Mouse (Mus musculus): ENCODE data around the gene Mast4. TPM values are rescaled to one million over a fixed set of nuclear protein-coding genes. Genes with fewer than 3 reads are reported as not detected.
"Not testable (repeated sequence)": the region's sequence is repeated elsewhere in the genome, so short reads cannot be mapped to it uniquely, and the experiment has no call there.

Gene Mast4
- 10 to 100 TPM; 24.5 to 37.3 TPM for total RNA-seq (2021)
- long read RNA-seq, experiment 1, partial matches to known transcripts, result 0 of 4 reads
- long read RNA-seq, experiment 1, other reads (novel, unspliced or antisense), result 4 of 4 reads
- long read RNA-seq, experiment 2, partial matches to known transcripts, result 0 of 3 reads
- long read RNA-seq, experiment 2, other reads (novel, unspliced or antisense), result 3 of 3 reads

DNA sequence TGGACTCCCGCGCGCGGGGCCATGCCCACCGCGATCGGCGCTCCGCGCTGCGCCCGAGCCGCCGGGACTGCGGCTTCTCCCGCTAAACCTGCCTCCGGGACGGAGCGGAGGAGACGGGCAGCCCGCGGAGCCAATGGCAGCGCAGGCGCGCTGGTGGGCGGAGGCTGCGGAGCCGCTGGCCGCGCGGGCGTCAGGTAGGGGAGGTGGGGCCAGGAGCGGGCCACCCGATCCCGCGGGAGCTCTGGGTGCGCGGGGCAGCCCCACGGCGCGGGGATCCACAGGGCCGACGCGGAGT is at the start of gene Mast4:
TSS of gene Mast4 (minus strand) at position 106 of the 295 bp plus-strand sequence.
- peak; percentile 86 for DNase-seq

DNA sequence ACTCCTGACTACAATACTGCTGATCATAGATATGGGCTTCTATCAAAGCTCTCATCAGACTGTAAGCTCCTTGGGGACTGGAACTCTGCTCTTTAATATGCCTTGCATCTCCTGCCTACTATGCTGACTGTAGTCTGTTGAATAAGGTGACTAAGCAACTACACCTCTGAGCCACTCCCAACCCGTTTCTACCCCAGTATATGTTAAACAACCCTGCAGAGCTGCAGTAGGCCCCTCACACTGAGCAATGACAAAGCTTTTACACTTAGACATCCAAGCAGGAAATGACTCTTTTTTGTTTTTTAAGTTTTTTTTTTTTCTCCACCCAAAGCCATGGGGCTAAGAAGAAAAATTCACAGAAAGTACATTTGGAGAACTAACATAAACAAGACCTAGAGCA is 40.2 kb upstream of the Mast4 start:
- no peak for DNase-seq

DNA sequence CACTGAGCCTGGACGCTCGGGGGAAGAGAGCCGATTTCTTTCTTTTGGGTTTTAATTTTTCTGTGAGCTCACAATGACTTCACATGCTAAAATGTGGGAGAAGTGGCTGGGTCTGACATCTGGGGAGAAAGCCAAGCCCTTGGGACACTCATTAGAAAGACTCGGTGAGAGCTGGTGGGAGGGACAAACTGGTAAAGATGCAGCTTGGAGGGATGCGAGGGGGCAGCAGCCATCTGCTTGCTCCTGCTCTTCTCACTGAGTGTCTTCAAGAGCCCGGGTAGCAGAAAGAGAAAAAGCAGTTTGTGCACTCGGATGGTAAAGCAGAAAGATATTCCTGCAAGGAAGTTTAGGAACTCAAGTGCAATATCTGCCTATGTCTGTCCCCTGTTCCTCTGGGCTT is 34.9 kb upstream of the Mast4 start:
- DNase-seq, result no peak

GRCm38 (mm10) chr13:103363181-103363580 is 28.9 kb upstream of the Mast4 start:
- no peak for DNase-seq

DNA sequence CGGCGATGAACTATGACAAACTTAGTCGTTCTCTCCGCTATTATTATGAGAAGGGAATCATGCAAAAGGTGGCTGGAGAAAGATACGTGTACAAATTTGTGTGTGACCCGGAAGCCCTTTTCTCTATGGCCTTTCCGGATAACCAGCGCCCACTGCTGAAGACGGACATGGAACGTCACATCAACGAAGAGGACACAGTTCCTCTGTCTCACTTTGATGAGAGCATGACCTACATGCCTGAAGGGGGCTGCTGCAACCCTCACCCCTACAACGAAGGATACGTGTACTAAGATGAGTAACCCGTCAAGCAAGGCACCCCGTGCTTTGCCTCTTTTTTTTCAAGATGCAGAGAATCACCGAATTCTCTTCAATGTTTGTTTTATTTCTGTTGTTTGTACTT is 23.1 kb upstream of the Mast4 start:
- DNase-seq, result not testable (repeated sequence)

DNA sequence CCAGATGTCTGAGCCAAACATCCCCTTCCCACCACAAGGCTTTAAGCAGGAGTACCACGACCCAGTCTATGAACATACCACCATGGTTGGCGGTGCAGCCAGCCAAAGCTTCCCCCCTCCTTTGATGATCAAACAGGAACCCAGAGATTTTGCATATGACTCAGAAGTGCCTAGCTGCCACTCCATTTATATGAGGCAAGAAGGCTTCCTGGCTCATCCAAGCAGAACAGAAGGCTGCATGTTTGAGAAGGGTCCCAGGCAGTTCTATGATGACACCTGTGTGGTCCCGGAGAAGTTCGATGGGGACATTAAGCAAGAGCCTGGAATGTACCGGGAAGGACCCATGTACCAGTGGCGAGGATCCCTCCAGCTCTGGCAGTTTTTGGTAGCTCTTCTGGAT is 22.6 kb upstream of the Mast4 start:
- DNase-seq, result not testable (repeated sequence)

GRCm38 (mm10) chr13:103354737-103355136 is 20.4 kb upstream of the Mast4 start:
- no peak for DNase-seq

DNA sequence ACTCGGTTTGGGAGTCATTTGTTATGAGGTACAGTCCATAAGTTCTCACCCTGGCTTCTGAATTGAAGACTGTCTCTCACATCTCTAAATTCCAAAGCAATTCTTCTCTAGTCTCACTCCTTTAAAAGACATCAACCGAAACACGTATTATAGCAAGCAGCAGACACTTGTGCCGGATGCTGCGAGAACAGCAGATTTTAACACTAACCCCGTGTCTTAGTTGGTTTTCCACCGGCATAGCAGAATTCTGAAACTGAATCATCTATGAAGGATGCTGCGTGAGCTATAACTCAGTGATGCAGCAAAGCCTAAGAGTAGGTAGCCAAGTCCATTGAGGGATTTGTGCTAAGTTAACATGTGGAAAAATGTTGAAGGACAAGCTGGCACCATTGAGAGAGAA is 10.5 kb upstream of the Mast4 start:
- DNase-seq, result no peak

GRCm38 (mm10) chr13:103344006-103344720 is 9.9 kb upstream of the Mast4 start:
- no peak for DNase-seq

DNA sequence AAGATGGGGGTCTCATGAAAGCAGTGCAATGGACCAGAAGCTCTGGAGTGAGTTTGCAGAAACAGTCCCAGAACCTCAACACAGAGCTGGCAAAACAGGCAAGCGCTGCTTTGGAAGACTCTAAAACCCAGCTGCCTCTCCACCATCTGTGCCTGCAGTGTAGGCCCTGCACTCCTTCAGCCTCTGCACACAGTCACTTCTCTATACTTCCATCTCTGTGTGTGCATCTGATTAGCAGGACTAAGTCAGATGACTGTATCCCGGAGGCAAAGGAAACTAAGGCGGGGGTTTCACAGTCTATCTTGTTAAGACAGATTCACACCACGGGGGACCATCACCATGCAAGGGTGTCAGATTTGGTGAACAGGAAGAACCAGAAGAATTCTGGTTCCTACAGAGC is 6.7 kb upstream of the Mast4 start:
- no peak for DNase-seq

- DNase-seq, result peak; percentile 75
Observed at GRCm38 (mm10) chr13:103338616-103339015, 4.3 kb upstream of the Mast4 start.

- no peak for DNase-seq
Observed at GRCm38 (mm10) chr13:103336237-103336636, 1.9 kb upstream of the Mast4 start.

DNA sequence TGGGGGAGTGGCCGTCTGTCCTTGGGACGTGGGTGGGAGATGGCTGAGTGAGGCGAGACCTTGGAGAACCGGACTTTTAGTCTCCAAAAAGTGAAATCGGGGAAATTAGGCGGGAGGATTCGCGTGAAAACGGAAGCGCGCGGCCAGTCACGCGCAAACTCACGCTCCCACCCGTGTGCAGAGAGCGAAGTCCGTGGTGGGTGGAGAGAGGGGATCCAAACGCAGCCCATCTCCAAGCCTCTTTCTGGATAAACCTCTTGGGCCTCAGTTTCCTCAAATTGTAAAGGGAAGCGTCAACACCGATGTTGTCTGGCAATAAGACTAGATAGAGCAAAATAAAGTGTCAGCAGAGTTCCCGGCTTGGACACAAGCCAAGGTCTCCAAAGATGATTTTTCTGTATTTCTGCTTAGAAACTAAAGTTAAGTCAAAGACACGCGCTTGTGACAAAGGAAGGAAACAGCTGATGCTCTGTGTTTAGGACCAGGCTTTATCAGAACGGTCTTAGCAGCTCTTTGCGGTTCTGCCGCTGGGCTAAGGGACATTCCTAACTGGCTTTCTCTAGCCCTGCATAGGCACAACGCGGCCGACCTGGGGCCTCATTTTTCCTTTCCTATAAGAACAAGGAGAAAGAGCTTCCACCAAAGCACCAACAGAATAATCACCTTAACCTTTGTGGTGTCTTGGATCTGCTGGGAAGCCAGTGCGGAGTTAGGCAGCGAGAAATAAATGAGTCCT is 594 bp upstream of the Mast4 start:
- DNase-seq, result no peak

GRCm38 (mm10) chr13:103333601-103334391 is 501 bp downstream of the Mast4 start:
- DNase-seq, result peak; percentile 55

GRCm38 (mm10) chr13:103333153-103333552 is 1.1 kb downstream of the Mast4 start:
- no peak for DNase-seq

- no peak for DNase-seq
Observed at GRCm38 (mm10) chr13:103332731-103333130, 1.6 kb downstream of the Mast4 start.

GRCm38 (mm10) chr13:103331096-103331495 is 3.2 kb downstream of the Mast4 start:
- DNase-seq, result no peak

DNA sequence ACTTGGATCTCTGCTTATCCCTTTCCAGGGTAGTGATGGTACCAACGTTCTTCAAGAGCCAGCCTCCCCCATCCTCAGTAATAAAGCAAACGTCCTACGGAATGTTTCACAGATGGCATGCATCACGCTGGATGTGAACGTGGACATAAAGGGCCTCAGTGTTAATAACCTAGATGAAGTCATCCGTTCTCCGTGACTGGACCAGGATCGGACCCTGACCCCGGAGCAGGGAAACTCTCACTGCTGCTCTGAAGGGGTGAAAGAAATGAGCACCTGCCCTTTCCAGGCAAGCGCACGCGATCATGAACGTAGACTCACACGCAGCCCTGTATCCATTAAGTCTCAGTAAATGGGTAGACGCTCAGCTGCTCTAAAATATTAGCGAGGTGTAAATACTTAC is 6.0 kb downstream of the Mast4 start:
- no peak for DNase-seq

GRCm38 (mm10) chr13:103327843-103328242 is 6.5 kb downstream of the Mast4 start:
- DNase-seq, result no peak

DNA sequence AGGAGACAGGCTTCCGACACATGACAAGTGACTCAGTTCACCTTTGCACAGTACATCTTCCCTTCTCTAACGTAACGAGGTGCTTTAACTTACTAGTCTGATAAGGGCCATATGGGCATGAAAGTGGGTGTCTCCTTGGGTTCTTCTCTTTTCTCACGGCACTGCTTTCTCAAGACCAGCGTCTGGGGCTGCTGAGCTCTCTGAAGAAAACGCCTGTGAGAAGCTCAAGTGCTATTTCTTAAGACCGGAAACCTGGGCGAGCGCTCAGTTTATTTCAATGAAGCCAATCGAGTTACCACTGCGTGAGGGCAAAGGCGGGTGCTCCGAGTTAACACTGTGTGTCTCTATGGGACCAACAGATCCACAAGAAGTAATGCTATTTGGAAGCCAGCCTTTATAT is 8.1 kb downstream of the Mast4 start:
- no peak for DNase-seq

- DNase-seq, result no peak
Observed at GRCm38 (mm10) chr13:103319881-103320280, 14.4 kb downstream of the Mast4 start.

- DNase-seq, result no peak
Observed at GRCm38 (mm10) chr13:103319317-103319716, 15.0 kb downstream of the Mast4 start.

Measured in gastrocnemius, postnatal 25 days (tissue).